Mouse (Mus musculus) Patski (cell line): Measurements from ENCODE around the gene Gm14226. TPM values are rescaled to one million over a fixed set of nuclear protein-coding genes. Genes with fewer than 3 reads are reported as not detected.
"Not testable (repeated sequence)": the region's sequence is repeated elsewhere in the genome, so short reads cannot be mapped to it uniquely, and the experiment has no call there.

Experiments
- ATAC-seq: fragments of 100-300 bp; one replicate; pipeline ENCODE4 v1.8.0; 2021
- CTCF ChIA-PET: fragments of 350-600 bp; sonication (Branson Sonifier 250); formaldehyde crosslinking; loops from one replicate; lab custom pipeline; 2022; ENCODE audit warnings: inconsistent platforms; lab: Charles Lee
- POLR2A ChIA-PET: fragments of 350-600 bp; sonication (Branson Sonifier 250); formaldehyde crosslinking; loops from one replicate; lab custom pipeline; 2022; ENCODE audit warnings: antibody characterized with exemption, inconsistent platforms; lab: Charles Lee
- DNase-seq: peaks from one replicate; pipeline ENCODE4 v3.0.0-alpha.2; 2011; ENCODE audit warnings: low read depth, low spot score
- H3K27me3 ChIP-seq: fragments of 371-371 bp; one replicate; pipeline ENCODE4 v1.5.1; 2021
- CTCF ChIP-seq: fragments of 100-300 bp; IDR thresholded peaks from one replicate; pipeline ENCODE4 v1.5.1; 2021
- in situ Hi-C: fragments of 300-500 bp; cut with MboI; formaldehyde crosslinking; loops from 3 replicates; pipeline ENCODE4 v1.11.1; 2018; ENCODE audit warnings: low pct_unique_long_range_greater_than_20kb, mixed read lengths
- polyA plus RNA-seq: library from polyadenylated mRNA; unstranded; gene quantifications from one replicate; pipeline ENCODE4 v1.2.3, GENCODE M21; 2021

The Gm14226 gene
- polyA plus RNA-seq, 1 experiment from 2014 or later, result 0.10 TPM

DNA sequence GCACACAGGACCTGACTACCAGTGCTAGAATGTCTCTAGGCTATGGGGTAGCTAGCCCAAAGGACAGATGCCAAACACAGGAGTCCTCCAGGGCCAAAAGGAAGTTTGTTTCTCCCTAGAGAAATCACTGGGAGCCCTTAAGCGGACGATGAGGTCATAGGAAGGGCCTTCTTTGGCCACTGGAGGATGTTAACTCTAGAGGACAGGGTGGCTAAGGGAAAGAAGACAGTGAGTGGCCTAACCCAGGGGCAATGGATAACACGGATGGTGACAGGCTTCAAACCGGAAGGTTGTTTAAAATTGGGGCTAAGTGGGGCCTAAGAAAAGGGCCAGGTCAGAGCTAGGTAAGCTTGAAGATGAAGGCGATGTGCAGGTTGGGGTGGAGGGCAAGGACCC is 32.0 kb downstream of the Gm14226 start:
- in situ Hi-C loops, result no loop called here
- H3K27me3 ChIP-seq, result no peaks in the 10 kb centered on the region
- no peak for TF ChIP-seq CTCF
- no peak for DNase-seq
- ChIA-PET POLR2A (interaction anchor here (1.6 kb wide), 1 partner anchor 9 kb away, joined by 3 read pairs; no protein-coding TSS in a partner anchor), CTCF (no interaction called here)
- peak; percentile 19 for ATAC-seq

DNA sequence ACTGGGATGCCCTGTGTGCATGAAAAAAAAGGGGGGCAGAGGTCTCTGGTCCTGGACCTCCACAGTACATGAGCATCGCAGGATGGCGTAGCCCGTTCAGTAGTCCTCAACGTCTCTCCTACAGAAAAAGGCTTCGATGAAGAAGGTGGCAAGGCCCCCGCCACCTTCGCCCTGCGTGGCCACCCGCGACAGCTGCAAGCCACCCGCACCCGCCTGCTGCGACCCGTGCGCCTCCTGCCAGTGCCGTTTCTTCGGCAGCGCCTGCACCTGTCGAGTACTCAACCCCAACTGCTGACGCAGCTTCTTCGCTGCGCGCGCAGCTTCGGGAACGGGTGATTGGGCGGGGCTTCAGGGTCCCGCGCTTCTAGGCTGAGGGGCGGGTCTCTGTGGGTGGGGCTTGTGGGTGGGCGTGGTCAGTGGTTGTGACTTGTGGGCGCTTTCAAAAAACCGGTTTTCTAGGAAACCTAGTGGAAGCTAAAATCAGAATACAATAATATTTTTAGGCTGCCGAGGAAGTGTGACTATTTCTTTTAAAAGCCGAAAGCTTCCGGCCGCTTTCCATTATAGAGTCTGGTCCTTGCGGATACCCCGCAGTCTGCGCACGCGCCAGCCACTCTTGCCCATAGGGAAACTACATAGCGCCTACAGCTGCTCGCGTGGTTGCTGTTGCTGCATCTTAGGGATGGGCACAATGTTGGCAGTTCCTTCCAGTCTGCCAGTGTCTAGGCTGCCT is 32.6 kb downstream of the Gm14226 start:
- peak; percentile 89 for ATAC-seq
- no peaks in the 10 kb centered on the region for H3K27me3 ChIP-seq
- ChIA-PET POLR2A (interaction anchor here (1.6 kb wide), 1 partner anchor 9 kb away, joined by 3 read pairs; no protein-coding TSS in a partner anchor), CTCF (no interaction called here)
- no peak for TF ChIP-seq CTCF
- in situ Hi-C loops, result no loop called here
- DNase-seq, result no peak

DNA sequence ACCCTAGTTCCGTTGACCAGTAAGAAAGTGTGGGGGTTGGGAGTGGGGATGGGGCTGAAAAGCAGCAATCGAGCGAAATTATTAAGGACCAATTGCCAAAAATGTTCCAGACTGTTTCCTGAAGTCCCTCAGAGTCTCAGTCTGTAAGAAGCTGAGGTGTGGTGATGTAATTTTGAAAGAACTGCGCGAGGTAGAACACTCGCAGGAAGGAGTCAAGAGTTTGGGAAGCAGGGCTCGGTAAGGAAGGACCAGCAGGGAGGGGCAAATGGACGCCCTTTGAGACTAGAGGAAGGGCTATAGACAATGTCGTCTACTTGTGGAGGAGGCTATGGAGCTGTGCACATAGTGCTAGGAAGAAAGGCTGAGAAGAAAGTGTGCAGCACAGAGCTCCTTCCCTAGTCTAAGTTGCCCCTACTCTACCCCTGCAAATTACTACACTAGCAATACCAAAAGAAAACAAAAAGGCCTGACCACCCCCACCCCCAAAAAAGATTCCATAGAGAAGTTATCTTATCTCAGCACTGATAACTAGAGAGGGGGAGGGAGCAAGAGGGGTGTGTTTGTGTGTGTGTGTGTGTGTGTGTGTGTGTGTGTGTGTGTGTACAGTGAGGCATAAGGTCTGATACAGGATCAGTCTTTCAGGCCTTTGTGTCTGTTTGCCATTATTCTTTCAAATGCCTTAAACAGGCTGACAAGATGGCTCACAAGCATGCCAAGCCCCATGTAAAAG is 33.7 kb downstream of the Gm14226 start:
- CTCF ChIA-PET, result no interaction called here
- DNase-seq (no peak), ATAC-seq (no peak)
- H3K27me3 ChIP-seq, result no peaks in the 10 kb centered on the region
- in situ Hi-C loops, result no loop called here
- TF ChIP-seq CTCF, result no peak
- POLR2A ChIA-PET, result interaction anchor here (0.9 kb wide), 1 partner anchor 21 kb away, joined by 4 read pairs; no protein-coding TSS in a partner anchor

DNA sequence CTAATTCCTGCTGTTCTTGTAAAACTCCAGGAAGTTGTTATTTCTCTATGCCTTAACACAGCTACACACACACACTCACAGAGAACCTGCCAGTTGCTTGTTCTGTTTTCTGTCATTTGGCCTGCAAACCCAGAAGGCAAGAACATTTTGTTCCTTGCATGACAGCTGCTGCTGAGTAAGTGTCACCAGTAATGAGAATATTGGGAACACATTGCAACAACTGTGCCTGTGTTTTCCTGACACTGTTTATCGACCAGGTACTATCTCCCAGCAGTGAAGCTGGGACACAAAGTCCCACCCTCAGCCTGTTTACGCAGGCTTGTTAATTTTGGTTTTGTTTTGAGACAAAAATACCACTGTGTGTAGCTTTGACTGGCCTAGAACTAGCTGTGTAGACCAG is 34.6 kb downstream of the Gm14226 start:
- TF ChIP-seq CTCF, result no peak
- ChIA-PET POLR2A (no interaction called here), CTCF (interaction anchor here (1.0 kb wide), 1 partner anchor 19 kb away, joined by 4 read pairs; no protein-coding TSS in a partner anchor)
- in situ Hi-C loops, result no loop called here
- ATAC-seq (no peak), DNase-seq (no peak)
- no peaks in the 10 kb centered on the region for H3K27me3 ChIP-seq

DNA sequence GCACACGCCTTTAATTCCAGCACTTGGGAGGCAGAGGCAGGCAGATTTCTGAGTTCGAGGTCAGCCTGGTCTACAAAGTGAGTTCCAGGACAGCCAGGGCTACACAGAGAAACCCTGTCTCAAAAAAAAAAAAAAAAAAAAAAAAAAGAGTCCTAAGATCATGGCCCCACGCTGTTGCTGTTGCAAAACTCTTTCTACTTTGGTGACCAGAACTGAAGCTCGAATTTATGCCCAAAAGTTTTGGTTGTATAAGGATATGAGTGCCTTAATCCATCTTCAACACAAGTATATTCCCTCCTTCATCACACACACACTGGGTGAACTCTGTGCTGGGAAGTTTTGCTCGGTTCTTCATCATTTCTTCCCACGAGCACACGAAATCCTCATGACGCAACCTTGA is 35.4 kb downstream of the Gm14226 start:
- in situ Hi-C loops, ATAC-seq, POLR2A ChIA-PET, H3K27me3 ChIP-seq, CTCF ChIA-PET, DNase-seq: not testable (repeated sequence)

- CTCF ChIA-PET, result no interaction called here
- DNase-seq (no peak), ATAC-seq (no peak)
- TF ChIP-seq CTCF, result no peak
- H3K27me3 ChIP-seq, result no peaks in the 10 kb centered on the region
- POLR2A ChIA-PET, result no interaction called here
- in situ Hi-C loops, result no loop called here
Observed at GRCm38 (mm10) chr2:155054672-155055071, 36.6 kb downstream of the Gm14226 start.

DNA sequence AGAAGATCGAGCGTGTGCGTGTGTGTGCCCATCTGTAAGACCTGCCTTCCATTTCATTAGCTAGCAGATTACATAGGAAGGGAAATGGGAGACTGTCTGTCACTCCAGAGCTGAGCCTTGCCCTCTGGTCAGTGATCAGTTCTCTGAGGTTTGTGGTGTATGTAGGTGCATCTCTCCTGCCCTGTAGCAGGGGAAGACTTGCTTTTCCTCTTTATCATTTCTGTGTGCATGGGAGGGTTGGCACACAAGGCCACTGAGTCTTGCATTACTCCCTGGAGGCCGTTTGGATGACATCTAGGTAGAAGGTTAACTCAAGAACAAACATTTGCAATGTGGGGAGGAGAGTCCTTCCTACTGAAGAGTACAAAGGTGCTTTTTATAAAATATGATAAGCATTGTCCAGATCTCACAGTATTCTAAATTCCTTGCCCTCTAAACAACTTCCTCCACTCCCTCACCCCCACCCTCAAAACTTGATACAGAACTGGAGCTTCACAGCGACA is 38.1 kb downstream of the Gm14226 start:
- ATAC-seq, result no peak
- ChIA-PET CTCF (no interaction called here), POLR2A (no interaction called here)
- no peak for DNase-seq
- TF ChIP-seq CTCF, result no peak
- in situ Hi-C loops, result no loop called here
- H3K27me3 ChIP-seq, result no peaks in the 10 kb centered on the region

DNA sequence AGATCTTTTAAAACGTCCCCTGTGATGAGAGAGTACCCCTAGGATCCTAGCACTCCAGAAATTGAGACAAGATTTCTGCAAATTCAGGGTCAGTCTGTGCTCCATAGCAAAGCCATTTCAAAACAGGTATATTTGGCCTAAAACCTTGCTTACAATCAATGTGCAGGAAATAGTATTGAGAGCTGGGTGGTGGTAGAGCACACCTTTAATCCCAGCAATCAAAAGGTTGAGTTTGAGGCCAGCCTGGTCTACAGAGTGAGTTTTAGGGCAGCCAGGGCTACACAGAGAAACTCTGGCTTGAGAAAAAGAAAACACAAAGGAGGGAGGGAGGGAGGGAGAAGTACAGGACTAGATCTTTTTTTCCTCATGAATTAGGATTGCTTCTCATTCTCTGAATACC is 39.3 kb downstream of the Gm14226 start:
- ATAC-seq (no peak), DNase-seq (no peak)
- TF ChIP-seq CTCF, result no peak
- ChIA-PET CTCF (no interaction called here), POLR2A (no interaction called here)
- no peaks in the 10 kb centered on the region for H3K27me3 ChIP-seq
- in situ Hi-C loops, result no loop called here

DNA sequence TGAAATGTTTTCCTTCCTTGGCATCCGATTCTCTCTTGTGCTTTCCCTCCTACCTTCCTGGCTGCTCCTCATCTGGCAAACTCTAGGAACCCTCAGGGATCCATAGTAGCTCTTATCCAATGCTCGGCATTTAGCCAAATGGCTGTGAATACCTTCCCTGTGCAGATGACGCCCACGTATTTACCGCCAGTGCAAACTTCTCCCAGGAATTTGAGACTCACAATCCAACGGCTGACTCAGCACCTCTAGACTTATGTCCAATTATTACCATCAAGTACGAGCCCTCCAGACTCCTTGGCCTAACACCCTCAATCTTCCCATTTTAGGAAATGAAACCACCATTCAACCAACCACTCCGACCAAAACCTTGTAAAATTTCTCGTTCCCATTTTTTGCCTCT is 53.0 kb downstream of the Gm14226 start:
- CTCF ChIA-PET, result interaction anchor here (1.1 kb wide), 1 partner anchor 18 kb away, joined by 4 read pairs; no protein-coding TSS in a partner anchor
- no peak for TF ChIP-seq CTCF
- POLR2A ChIA-PET, result no interaction called here
- no peak for DNase-seq
- in situ Hi-C loops, result no loop called here
- ATAC-seq, result no peak
- H3K27me3 ChIP-seq, result no peaks in the 10 kb centered on the region

GRCm38 (mm10) chr2:155072353-155073145 is 54.5 kb downstream of the Gm14226 start:
- CTCF ChIA-PET, result interaction anchor here (1.1 kb wide), 1 partner anchor 20 kb away, joined by 4 read pairs; no protein-coding TSS in a partner anchor
- ATAC-seq (no peak), DNase-seq (no peak)
- no peaks in the 10 kb centered on the region for H3K27me3 ChIP-seq
- TF ChIP-seq CTCF, result no peak
- POLR2A ChIA-PET, result interaction anchor here (0.5 to 1.2 kb wide), 2 partner anchors 21 to 167 kb away, joined by 3 to 4 read pairs; no protein-coding TSS in a partner anchor
- in situ Hi-C loops, result no loop called here
